Mouse (Mus musculus): ENCODE results near the gene Edn3.

DNA sequence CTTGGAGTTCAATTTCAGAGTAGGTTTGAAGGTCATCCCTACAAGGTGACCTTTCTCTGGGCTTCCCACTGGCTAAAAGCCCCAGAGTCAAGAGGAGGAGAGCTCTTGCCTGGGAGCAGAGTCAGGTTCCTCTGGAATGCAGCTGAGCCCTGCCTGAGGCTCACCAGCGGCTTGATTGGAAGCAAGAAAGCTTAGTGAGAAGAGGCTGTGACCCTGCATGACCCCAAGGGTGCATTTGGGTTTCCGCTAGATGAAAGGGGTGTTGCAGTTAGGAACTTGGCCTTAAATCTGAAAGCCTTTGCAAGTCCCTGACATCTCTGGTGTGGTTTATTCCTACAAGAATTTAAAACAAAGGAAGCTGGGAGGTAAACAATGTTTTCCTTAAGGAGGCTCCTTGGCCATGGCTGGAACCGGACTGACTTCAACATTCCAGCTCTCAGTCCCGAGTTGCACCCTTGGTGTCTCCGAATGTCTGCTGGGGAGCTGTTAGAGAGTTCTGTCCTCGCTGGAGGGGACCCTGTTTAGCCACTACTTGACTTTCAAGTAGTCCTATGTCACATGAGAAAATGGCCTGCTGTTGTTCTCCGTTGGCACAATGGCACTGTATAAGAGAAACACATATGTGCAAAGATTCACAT lies 8.6 kb downstream of the Edn3 start:
- TF ChIP-seq CTCF (IDR thresholded peaks at IDR 0.05; ENCODE audit: low read depth) (no peak), EP300 (IDR thresholded peaks at IDR 0.05; ENCODE audit: low read depth) (no peak)

Data from liver, postnatal 0 days (tissue).